Mouse (Mus musculus) olfactory bulb, adult 2 months (tissue): ENCODE data around the gene Smarcd3. TPM values are rescaled to one million over a fixed set of nuclear protein-coding genes. Genes with fewer than 3 reads are reported as not detected.

Experiments
- H3K27ac ChIP-seq: fragments of 200-500 bp; 2 replicates; pipeline ENCODE4 v1.5.1; 2012; ENCODE audit warnings: low read depth, low read length; ENCODE audit not compliant: insufficient read depth
- H3K4me1 ChIP-seq: fragments of 200-500 bp; 2 replicates; pipeline ENCODE4 v1.6.1; 2012; ENCODE audit warnings: low read length; ENCODE audit not compliant: control insufficient read depth, insufficient read depth
- H3K4me3 ChIP-seq: fragments of 200-500 bp; 2 replicates; pipeline ENCODE4 v1.5.1; 2012; ENCODE audit warnings: mild to moderate bottlenecking, low read depth, low read length, moderate library complexity; ENCODE audit not compliant: insufficient read depth
- CTCF ChIP-seq: fragments of 200-500 bp; IDR thresholded peaks from 2 replicates; pipeline ENCODE4 v1.5.1; 2012; ENCODE audit warnings: low read depth, mild to moderate bottlenecking, low read length, moderate library complexity; ENCODE audit not compliant: insufficient read depth
- POLR2A ChIP-seq: fragments of 200-500 bp; IDR thresholded peaks from 2 replicates; pipeline ENCODE4 v1.6.1; 2012; ENCODE audit warnings: mild to moderate bottlenecking, low read depth, low read length, moderate library complexity; ENCODE audit not compliant: insufficient read depth
- WGBS: fragments of 180-500 bp; shearing (Covaris S2); methylation state at CpG from one replicate; pipeline ENCODE4 v1.1.7; 2018; 5-methylcytosine and 5-hydroxymethylcytosine counted together
- polyA plus RNA-seq: library from polyadenylated mRNA; stranded (reverse); fragments of >200 nt; gene quantifications from 2 replicates; pipeline ENCODE4 v1.2.4, GENCODE M21; 2012; ENCODE audit warnings: low replicate concordance; ENCODE audit not compliant: missing spikeins, insufficient read depth, insufficient read length

Gene Smarcd3
- polyA plus RNA-seq, 1 experiment, result not detected

DNA sequence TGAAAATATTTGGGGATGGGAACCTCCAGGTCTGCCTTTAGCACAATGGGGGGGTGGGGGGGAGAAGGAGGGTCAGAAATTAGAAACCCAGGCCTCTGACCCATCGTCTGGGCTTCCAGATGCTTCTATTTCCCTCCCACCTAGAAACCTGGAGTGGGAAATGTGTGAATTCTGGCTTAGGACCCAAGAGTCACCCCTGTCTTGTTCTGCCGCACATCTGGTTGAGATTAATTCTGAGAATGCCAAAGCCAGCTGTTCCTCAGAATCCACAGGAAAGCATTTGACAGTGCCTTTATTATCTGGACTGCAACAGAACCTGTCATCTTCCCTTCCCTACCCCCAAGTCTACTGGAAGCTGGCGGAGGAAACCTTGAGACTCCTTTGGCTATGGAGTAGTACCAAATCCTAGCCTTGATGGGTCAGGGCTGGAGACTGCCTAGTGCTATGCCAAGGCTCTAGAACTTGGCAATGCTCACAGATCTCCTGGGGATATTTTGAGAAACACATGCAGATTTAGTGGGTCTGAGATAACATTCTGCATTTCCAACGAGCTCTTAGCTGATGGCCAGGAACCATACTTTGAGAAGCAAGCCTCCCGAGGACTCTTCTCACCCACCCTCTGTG is 70.5 kb downstream of the Smarcd3 start:
- H3K27ac ChIP-seq, result no peak overlapping the region
- TF ChIP-seq CTCF (no peak), POLR2A (no peak)
- H3K4me1 ChIP-seq, result peaks cover 12% of the 10 kb centered on the region
- WGBS, result 81% methylated on average over 5 of the region's 5 CpGs
- no peak overlapping the region for H3K4me3 ChIP-seq

DNA sequence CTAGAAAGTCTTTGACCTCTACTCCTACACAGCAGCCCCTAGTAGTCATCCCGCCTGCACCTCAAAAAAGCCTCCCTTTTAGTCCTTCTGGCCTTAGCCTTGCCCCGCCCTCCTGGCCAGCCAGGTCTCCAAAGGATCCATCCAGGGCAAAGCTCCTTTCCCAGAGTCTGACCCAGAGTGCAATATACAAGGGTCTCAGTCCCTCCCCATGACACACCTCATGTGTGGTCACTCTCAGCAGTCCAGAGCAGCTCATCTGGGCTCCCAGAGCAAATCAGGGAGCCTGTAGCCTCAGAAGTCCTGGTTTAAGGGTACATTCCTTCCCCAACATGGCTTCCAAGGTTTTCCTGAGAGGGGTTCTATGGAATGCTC is 72.9 kb downstream of the Smarcd3 start:
- TF ChIP-seq POLR2A, result no peak
- TF ChIP-seq CTCF, result no peak
- H3K4me1 ChIP-seq, result peaks cover 12% of the 10 kb centered on the region
- no peak overlapping the region for H3K27ac ChIP-seq
- 42% methylated on average over 2 of the region's 2 CpGs for WGBS
- no peak overlapping the region for H3K4me3 ChIP-seq

- TF ChIP-seq POLR2A (no peak), CTCF (no peak)
- Histone ChIP-seq H3K27ac (no peak overlapping the region), H3K4me1 (peaks cover 12% of the 10 kb centered on the region), H3K4me3 (no peak overlapping the region)
- 21% methylated on average over 26 of the region's 26 CpGs for WGBS
Measured at GRCm38 (mm10) chr5:24550598-24551316, 73.5 kb downstream of the Smarcd3 start.

- TF ChIP-seq CTCF (no peak), POLR2A (no peak)
- 90% methylated on average over 7 of the region's 7 CpGs for WGBS
Measured at GRCm38 (mm10) chr5:24542643-24543042, 81.6 kb downstream of the Smarcd3 start.

DNA sequence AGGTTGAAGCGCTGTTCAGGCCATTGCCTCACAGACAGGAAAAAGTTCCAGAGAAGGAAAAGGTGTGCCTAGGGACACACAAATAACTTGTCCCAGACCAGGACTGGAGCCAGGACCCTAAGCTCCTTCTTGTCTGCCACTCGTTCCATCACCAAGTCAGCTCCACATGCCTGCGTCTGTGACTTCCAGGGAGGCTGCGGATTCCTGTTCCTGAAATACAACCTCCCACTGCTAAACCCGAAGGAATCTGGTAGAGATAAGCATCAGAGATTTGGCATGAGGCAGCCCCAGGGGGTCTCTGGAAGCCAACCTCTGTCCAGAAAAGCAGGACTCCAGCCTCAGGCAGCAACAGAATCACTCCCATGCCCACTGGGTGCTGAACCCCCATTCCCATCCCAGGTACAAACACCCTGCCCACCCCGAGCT is 83.1 kb downstream of the Smarcd3 start:
- H3K4me3 ChIP-seq, result no peak overlapping the region
- no peak for TF ChIP-seq CTCF
- TF ChIP-seq POLR2A, result no peak
- H3K27ac ChIP-seq, result no peak overlapping the region
- peaks cover 4% of the 10 kb centered on the region; the same call in 1 of the 2 replicates for H3K4me1 ChIP-seq
- WGBS, result 51% methylated on average over 6 of the region's 6 CpGs

More at GRCm38 (mm10) chr5:24542643-24543042, 81.6 kb downstream of the Smarcd3 start:
- Histone ChIP-seq H3K4me3 (no peak overlapping the region), H3K4me1 (peaks cover 4% of the 10 kb centered on the region; the same call in 1 of the 2 replicates), H3K27ac (no peak overlapping the region)

Other genes with a start within 250 kb of the Smarcd3 start
- gene Atg9b, start 232.3 kb downstream of the Smarcd3 start, polyA plus RNA-seq, result not detected in 2 replicates
- gene Abcb8, start 230.7 kb downstream of the Smarcd3 start, polyA plus RNA-seq, result not detected in 2 replicates
- gene Asic3, start 211.0 kb downstream of the Smarcd3 start, polyA plus RNA-seq, result not detected in 2 replicates
- gene Cdk5, start 200.9 kb downstream of the Smarcd3 start, polyA plus RNA-seq, result not detected in 2 replicates
- gene Slc4a2, start 200.6 kb downstream of the Smarcd3 start, polyA plus RNA-seq, result not detected in 2 replicates
- not detected in 2 replicates for gene Fastk, start 179.1 kb downstream of the Smarcd3 start, polyA plus RNA-seq
- not detected in 2 replicates for gene Tmub1, start 176.6 kb downstream of the Smarcd3 start, polyA plus RNA-seq
- gene Agap3, start 172.2 kb downstream of the Smarcd3 start, polyA plus RNA-seq, result not detected in 2 replicates
- not detected in 2 replicates for gene Gbx1, start 97.2 kb downstream of the Smarcd3 start, polyA plus RNA-seq
- not detected in 2 replicates for gene Asb10, start 83.4 kb downstream of the Smarcd3 start, polyA plus RNA-seq
- not detected in 2 replicates for gene 4931409K22Rik, start 67.6 kb downstream of the Smarcd3 start, polyA plus RNA-seq
- not detected in 2 replicates for gene Abcf2, start 46.9 kb downstream of the Smarcd3 start, polyA plus RNA-seq
- not detected in 2 replicates for gene Chpf2, start 37.7 kb downstream of the Smarcd3 start, polyA plus RNA-seq
- not detected in 2 replicates for gene Nub1, start 61.1 kb upstream of the Smarcd3 start, polyA plus RNA-seq
- not detected in 2 replicates for gene Wdr86, start 106.3 kb upstream of the Smarcd3 start, polyA plus RNA-seq
- not detected in 2 replicates for gene Crygn, start 133.6 kb upstream of the Smarcd3 start, polyA plus RNA-seq
- not detected in 2 replicates for gene Rheb, start 218.2 kb upstream of the Smarcd3 start, polyA plus RNA-seq